Mouse (Mus musculus) lung, embryonic 15.5 days (tissue): ENCODE results near the gene Degs1. TPM values are rescaled to one million over a fixed set of nuclear protein-coding genes. Genes with fewer than 3 reads are reported as not detected.

Source experiments
- ATAC-seq: fragments of 200-750 bp; cut with Nextera tagmentation; 2 replicates; pipeline ENCODE4 v1.8.0; 2017; ENCODE audit warnings: moderate number of reproducible peaks, borderline replicate concordance; ENCODE audit not compliant: low FRiP score, low TSS enrichment; ENCODE audit errors: extremely low read depth
- H3K27ac ChIP-seq: fragments of 300-500 bp; sonication (generic); 2 replicates; pipeline ENCODE4 v1.5.1; 2015; ENCODE audit warnings: moderate library complexity, mild to moderate bottlenecking, inconsistent platforms
- H3K27me3 ChIP-seq: fragments of 300-500 bp; sonication (generic); 2 replicates; pipeline ENCODE4 v1.6.1; 2015; ENCODE audit warnings: inconsistent platforms
- H3K36me3 ChIP-seq: fragments of 300-500 bp; sonication (generic); 2 replicates; pipeline ENCODE4 v1.6.1; 2015; ENCODE audit warnings: inconsistent platforms
- H3K4me1 ChIP-seq: fragments of 300-500 bp; sonication (generic); 2 replicates; pipeline ENCODE4 v1.6.1; 2015; ENCODE audit warnings: inconsistent platforms
- H3K4me2 ChIP-seq: fragments of 300-500 bp; sonication (generic); 2 replicates; pipeline ENCODE4 v1.6.1; 2015; ENCODE audit warnings: inconsistent platforms, mild to moderate bottlenecking, moderate library complexity
- H3K4me3 ChIP-seq: fragments of 300-500 bp; sonication (generic); 2 replicates; pipeline ENCODE4 v1.5.1; 2015; ENCODE audit warnings: mild to moderate bottlenecking, inconsistent platforms
- H3K9ac ChIP-seq: fragments of 300-500 bp; sonication (generic); 2 replicates; pipeline ENCODE4 v1.6.1; 2015; ENCODE audit warnings: inconsistent platforms
- H3K9me3 ChIP-seq: fragments of 300-500 bp; sonication (generic); 2 replicates; pipeline ENCODE4 v1.6.1; 2016; ENCODE audit warnings: inconsistent platforms
- WGBS: fragments of 180-500 bp; shearing (Covaris S2); methylation state at CpG from one replicate; pipeline ENCODE4 v1.1.7; 2015; 5-methylcytosine and 5-hydroxymethylcytosine counted together
- polyA plus RNA-seq: library from polyadenylated mRNA; unstranded; fragments of >200 nt; fragmentation: Nextera tagmentation; extraction: Ambion mirVana; gene quantifications from 2 replicates; pipeline ENCODE4 v1.2.1, GENCODE M21; 2015

Degs1 gene
- 130 and 131 TPM in 2 replicates for polyA plus RNA-seq

DNA sequence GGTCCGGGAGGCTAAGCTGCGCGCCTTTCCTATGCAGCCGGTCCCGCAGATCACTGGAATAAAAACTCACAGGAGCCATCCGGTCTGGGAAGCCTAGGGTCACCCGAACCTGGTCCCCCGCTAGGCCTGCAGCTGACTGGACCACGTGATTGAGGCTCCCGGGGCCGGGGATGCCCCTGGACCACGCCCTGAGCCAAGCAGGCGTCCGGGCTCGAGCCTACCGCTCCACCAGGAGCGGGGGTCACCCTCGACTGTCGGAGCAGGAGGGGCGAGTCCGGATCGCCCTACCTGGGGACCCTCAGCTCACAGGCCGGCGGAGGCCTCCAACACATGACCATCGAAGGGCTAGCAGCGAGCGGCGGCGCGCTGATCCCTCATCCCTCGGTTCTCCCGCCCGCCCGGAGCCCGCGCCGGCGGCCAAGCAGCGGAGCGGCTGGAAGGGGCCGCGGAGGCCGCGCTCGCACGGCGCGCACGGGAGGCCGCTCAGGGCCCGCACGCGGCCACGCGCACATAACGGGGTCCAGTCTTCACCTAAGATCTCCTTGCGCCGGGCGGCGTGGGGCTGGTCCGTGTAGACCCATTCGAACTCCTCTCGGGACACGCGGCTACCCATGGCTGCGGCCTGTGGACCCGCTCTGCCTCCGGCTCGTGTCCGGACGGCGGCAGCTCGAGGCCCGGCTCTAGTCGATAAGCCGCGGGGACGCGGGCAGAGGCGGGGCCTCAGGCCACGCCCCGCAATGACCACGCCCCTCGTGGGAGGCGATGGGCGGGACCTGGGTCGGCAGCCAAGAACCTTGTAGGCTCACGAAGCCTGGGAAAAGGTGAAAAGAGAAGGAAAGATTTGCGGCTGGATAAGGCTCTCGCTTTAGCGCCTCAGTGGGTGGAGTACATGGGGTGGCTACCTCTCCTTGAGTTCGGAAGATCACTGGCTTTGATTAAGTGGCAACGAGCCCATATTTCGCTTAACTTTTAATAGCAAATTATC lies at the start of gene Degs1:
Gene Degs1 (minus strand): TSS at position 714 of the 985 bp plus-strand sequence.
- H3K4me2 ChIP-seq = peak within 1 kb of the TSS; percentile 84
- peaks cover 23% of the 10 kb centered on the region for H3K4me1 ChIP-seq
- no peaks in the 10 kb centered on the region for H3K9me3 ChIP-seq
- peak; percentile 94 for ATAC-seq
- H3K36me3 ChIP-seq = peaks cover 19% of the 10 kb centered on the region
- H3K9ac ChIP-seq = peak within 1 kb of the TSS; percentile 82
- peak within 1 kb of the TSS; percentile 74 for H3K4me3 ChIP-seq
- H3K27ac ChIP-seq = peak within 1 kb of the TSS; percentile 81
- no peaks in the 10 kb centered on the region for H3K27me3 ChIP-seq
- under 1% methylated on average over 94 of the region's 94 CpGs for WGBS

DNA sequence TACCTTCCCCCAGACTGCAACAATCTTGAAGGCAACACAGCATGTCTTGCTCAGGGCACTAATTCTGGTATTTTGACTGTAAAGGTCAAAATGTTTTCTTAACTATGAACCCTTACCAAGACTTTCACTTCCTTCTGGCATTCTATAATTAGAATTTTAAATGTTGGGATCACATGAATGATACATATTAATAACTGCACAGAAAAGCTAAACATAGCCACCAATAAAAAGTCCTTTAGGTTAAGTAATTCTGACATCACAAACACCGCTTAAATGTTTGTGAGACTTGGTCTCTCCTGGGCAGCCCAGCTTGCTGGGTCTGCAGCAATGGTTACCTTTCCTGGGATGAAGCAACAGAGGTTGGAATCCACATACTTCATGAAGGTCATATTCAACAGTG lies 43.3 kb upstream of the Degs1 start:
- Histone ChIP-seq H3K4me3 (no peak overlapping the region), H3K4me1 (no peaks in the 10 kb centered on the region), H3K9ac (no peak overlapping the region), H3K9me3 (no peaks in the 10 kb centered on the region), H3K4me2 (no peak overlapping the region), H3K36me3 (peaks cover 66% of the 10 kb centered on the region), H3K27me3 (no peaks in the 10 kb centered on the region), H3K27ac (no peak overlapping the region)
- ATAC-seq = no peak
- WGBS = 90% methylated on average over 1 of the region's 1 CpGs

DNA sequence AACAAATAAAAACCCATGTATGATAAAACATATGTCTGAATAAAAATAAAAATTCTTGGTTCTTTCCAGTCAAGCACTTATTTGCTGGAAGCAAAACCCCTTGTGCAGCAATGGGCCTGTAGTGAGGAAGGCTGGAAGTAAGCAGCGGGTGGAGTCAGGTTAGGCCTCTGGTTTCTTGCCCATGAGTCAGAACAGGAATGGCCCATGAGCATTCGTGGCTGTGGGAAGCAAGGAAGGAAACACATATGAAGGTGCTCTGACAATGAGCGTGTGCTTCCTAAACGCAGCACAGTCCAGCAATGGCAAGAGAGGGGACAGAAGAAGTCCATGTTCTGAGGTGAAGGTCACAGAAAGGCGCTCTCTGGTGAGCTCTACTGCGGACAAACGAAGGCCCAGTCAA lies 41.9 kb upstream of the Degs1 start:
- H3K4me2 ChIP-seq = no peak overlapping the region
- H3K27ac ChIP-seq = no peak overlapping the region
- peaks cover 71% of the 10 kb centered on the region for H3K36me3 ChIP-seq
- H3K9me3 ChIP-seq = no peaks in the 10 kb centered on the region
- H3K9ac ChIP-seq = no peak overlapping the region
- no peak for ATAC-seq
- no peaks in the 10 kb centered on the region for H3K27me3 ChIP-seq
- WGBS = 91% methylated on average over 7 of the region's 7 CpGs
- no peaks in the 10 kb centered on the region for H3K4me1 ChIP-seq
- no peak overlapping the region for H3K4me3 ChIP-seq

DNA sequence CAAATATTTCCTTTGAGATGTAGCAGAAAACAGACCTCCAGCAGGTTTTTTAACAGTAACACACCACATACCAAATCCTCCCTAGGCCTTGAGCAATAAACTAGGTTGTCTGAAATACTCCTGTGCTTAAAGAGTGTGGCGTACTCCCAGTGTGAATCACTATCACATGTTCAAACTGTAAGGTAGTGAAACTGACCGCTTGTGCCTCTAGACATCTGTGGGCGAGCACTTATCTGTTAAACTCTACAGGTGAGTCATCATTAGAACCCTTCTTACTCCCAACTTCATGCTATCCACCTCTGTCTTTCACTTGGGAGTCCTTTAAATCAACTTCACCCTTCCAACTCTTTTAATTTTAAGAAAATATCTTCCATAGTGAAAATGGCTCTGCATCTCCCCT lies 40.5 kb upstream of the Degs1 start:
- no peak overlapping the region for H3K27ac ChIP-seq
- H3K4me2 ChIP-seq = no peak overlapping the region
- no peak overlapping the region for H3K4me3 ChIP-seq
- ATAC-seq = no peak
- 91% methylated on average over 3 of the region's 3 CpGs for WGBS
- H3K4me1 ChIP-seq = no peaks in the 10 kb centered on the region
- no peaks in the 10 kb centered on the region for H3K27me3 ChIP-seq
- peaks cover 72% of the 10 kb centered on the region for H3K36me3 ChIP-seq
- H3K9ac ChIP-seq = no peak overlapping the region
- H3K9me3 ChIP-seq = no peaks in the 10 kb centered on the region

DNA sequence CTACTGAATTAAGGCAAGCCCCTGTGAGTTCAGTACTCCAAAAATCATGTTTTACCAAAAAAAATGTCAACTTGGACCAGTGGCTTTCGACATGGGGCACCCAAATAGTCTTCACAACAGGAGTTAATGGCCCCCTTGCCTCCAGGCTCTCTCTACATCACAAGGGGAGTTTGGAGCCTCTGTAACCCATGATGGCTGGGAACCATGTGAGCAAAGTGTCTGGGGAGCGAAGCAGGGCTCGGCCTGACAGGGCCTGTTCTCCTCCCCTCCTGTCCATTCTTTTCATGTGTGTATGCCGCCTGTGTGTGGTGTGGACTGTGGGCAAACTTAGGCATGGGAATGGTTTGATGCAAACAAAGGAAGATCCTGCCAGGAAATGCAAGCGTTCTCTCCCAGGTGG lies 31.6 kb upstream of the Degs1 start:
- Histone ChIP-seq H3K27me3 (no peaks in the 10 kb centered on the region), H3K36me3 (peaks cover 54% of the 10 kb centered on the region), H3K9me3 (no peaks in the 10 kb centered on the region), H3K4me1 (no peaks in the 10 kb centered on the region), H3K4me3 (no peak overlapping the region), H3K9ac (no peak overlapping the region), H3K27ac (no peak overlapping the region), H3K4me2 (no peak overlapping the region)
- ATAC-seq = no peak
- 94% methylated on average over 5 of the region's 5 CpGs for WGBS

DNA sequence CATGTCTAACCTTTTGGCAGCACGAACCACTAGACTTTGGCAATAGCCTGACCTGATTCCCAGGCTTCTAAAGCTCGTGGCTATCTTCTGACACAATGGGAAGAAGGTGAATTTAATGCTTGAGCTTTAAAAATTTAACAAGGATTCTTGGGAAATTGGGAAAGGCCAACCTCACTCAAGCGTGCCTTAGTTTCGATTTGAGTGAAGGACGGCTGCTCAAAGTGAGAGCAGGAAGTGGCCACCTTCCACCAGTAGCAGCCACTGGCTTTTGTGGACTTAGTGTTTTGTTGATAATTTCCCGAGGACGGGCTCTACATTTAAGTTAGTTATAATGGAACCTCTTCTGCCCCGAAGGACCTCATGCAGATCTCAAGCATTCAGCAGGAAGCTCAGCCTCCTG lies 30.6 kb upstream of the Degs1 start:
- H3K9me3 ChIP-seq = no peaks in the 10 kb centered on the region
- no peak overlapping the region for H3K4me3 ChIP-seq
- no peak overlapping the region for H3K27ac ChIP-seq
- WGBS = 89% methylated on average over 8 of the region's 8 CpGs
- H3K4me1 ChIP-seq = no peaks in the 10 kb centered on the region
- H3K27me3 ChIP-seq = no peaks in the 10 kb centered on the region
- H3K4me2 ChIP-seq = no peak overlapping the region
- peaks cover 47% of the 10 kb centered on the region for H3K36me3 ChIP-seq
- no peak for ATAC-seq
- H3K9ac ChIP-seq = no peak overlapping the region

DNA sequence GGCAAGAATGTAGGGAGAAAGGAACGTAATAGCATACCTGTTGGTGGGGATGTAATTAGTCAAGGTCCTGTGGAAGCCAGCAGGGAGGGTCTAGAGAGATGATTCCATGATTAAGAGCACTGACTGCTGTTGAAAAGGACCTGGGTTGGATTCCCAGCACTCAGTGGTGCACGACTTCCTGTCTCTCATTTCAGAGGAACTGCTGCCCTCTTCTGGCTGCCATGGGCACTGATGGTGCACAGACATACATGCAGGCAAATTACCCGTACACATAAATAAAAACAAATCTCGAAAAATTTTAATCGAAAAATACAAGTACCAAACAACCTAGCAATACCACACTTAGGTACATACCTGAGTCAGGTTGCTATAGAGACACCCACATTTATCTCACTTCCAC lies 28.8 kb upstream of the Degs1 start:
- Histone ChIP-seq H3K9me3 (no peaks in the 10 kb centered on the region), H3K27ac (no peak overlapping the region), H3K36me3 (peaks cover 29% of the 10 kb centered on the region), H3K27me3 (no peaks in the 10 kb centered on the region), H3K4me3 (no peak overlapping the region), H3K4me1 (no peaks in the 10 kb centered on the region), H3K9ac (no peak overlapping the region), H3K4me2 (no peak overlapping the region)
- ATAC-seq = no peak
- WGBS = 95% methylated on average over 5 of the region's 5 CpGs

DNA sequence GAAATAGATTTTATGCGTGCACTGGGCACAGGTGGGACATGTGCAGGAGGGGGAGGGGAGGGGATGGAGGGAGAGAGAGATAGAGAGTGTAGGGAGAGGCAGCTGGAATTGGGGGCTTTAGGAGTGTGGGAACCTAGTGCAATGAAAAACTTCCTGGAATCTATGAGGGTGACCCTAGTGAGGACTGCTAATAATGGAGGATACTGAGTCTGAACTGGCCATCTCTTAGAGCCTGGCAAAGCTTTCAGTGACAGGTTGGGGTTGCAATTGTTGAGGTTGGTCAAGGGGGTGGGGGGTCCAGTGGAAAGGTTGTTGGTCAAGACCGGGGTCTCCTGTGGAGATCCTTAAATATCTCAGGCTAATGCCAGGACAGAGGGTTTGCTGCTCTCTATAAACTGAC lies 27.7 kb upstream of the Degs1 start:
- Histone ChIP-seq H3K36me3 (peaks cover 21% of the 10 kb centered on the region), H3K4me3 (no peak overlapping the region), H3K4me2 (no peak overlapping the region), H3K27ac (no peak overlapping the region), H3K9me3 (no peaks in the 10 kb centered on the region), H3K4me1 (no peaks in the 10 kb centered on the region), H3K9ac (no peak overlapping the region), H3K27me3 (no peaks in the 10 kb centered on the region)
- 71% methylated on average over 2 of the region's 2 CpGs for WGBS
- no peak for ATAC-seq

DNA sequence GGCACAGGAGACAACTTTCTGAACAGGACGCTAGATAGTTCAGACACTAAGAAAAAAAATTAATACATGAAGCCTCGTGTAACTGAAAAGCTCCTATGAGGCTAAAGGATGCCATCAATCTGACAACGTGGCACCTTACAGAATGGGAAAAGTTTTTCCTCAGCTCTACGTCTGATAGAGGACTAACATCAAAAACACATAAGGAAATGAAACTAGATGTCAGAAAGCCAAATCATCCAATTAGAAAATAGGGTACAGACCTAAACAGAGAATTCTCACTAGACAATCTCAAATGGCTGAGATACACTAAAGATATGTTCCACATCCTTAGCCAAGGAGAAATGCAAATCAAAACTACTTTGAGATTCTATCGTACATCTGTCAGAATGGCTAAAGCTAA lies 26.8 kb upstream of the Degs1 start:
- Histone ChIP-seq H3K4me3 (no peak overlapping the region), H3K4me2 (no peak overlapping the region), H3K9me3 (no peaks in the 10 kb centered on the region), H3K27me3 (no peaks in the 10 kb centered on the region), H3K36me3 (peaks cover 12% of the 10 kb centered on the region), H3K27ac (no peak overlapping the region), H3K4me1 (no peaks in the 10 kb centered on the region), H3K9ac (no peak overlapping the region)
- no peak for ATAC-seq
- WGBS = 67% methylated on average over 5 of the region's 5 CpGs

DNA sequence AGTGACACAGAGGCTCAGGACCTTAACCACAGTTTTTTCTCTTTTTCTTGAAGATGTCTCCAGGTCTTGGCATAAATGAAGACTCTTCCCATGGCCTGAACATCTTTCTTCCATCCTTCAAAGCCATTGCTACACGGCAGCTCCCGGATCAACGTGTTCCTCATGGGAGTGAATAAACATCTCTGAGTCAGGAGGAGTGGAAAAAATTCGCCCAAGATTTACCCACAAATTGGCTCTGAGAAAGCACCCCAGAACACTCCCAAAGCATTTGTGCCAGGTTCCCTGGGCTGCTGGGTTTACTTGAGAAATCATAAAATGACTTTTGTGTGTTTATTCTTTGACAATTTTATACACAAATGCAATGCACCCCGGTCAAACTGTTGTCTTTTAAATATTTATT lies 20.3 kb upstream of the Degs1 start:
- Histone ChIP-seq H3K36me3 (no peaks in the 10 kb centered on the region), H3K9ac (no peak overlapping the region), H3K27me3 (no peaks in the 10 kb centered on the region), H3K4me3 (no peak overlapping the region), H3K27ac (no peak overlapping the region), H3K9me3 (no peaks in the 10 kb centered on the region), H3K4me1 (no peaks in the 10 kb centered on the region), H3K4me2 (no peak overlapping the region)
- 81% methylated on average over 5 of the region's 5 CpGs for WGBS
- ATAC-seq = no peak

DNA sequence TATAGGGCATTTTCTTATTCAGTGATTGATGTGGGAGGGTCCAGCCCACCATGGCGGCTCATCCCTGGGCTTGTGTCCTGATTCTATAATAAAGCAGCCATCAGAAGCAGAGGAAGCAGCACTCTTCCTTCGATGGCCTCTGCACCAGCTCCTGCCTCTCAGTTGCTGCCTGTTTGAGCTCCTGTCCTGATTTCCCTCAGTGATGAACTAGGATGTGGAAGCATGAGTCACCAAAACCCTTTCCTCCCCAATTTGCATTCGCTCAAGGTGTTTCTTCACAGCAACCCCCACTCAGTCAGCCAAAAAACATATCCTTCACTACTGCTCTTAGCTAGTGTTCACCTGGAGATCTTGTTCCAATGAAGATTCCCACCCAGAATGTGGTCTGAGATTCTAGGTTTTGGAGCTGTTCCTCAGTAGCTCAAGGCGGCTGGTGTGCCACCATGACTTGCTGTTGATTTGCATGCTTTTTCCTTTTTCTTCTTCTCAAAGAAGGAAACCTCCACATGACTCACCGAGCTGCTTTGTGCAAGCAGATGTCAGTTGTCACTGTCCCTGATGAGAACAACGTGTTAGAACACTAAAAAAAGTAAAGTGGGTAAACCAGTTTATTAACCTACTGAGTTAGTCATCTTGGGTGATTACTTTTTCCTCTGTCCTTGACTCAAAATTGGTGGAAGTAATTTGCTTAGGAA lies 19.7 kb upstream of the Degs1 start:
- no peak overlapping the region for H3K27ac ChIP-seq
- H3K9ac ChIP-seq = no peak overlapping the region
- H3K9me3 ChIP-seq = no peaks in the 10 kb centered on the region
- 77% methylated on average over 6 of the region's 6 CpGs for WGBS
- H3K36me3 ChIP-seq = no peaks in the 10 kb centered on the region
- no peak for ATAC-seq
- no peaks in the 10 kb centered on the region for H3K27me3 ChIP-seq
- no peak overlapping the region for H3K4me3 ChIP-seq
- H3K4me1 ChIP-seq = no peaks in the 10 kb centered on the region
- H3K4me2 ChIP-seq = no peak overlapping the region

DNA sequence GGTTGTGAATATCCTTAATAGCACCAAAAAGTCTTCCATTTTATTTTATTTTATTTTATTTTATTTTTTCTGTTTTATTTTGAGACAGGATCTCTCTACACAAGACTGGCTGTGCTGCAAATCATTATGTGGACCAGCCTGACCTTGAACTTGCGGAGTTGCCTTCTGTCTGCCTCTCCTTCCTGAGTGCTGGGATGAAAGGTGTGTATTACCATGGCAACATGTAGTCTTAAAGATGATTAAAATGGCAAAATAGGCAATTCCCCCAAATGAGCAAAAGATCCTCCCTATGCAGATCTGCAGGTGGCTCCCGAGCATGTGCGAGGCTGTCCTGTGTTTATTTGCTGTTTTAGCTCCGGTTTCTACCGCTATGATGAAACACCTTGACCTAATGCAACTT lies 15.2 kb upstream of the Degs1 start:
- Histone ChIP-seq H3K4me3 (no peak overlapping the region), H3K9me3 (no peaks in the 10 kb centered on the region), H3K27me3 (no peaks in the 10 kb centered on the region), H3K4me1 (no peaks in the 10 kb centered on the region), H3K4me2 (no peak overlapping the region), H3K9ac (no peak overlapping the region), H3K27ac (no peak overlapping the region), H3K36me3 (no peaks in the 10 kb centered on the region)
- ATAC-seq = no peak
- WGBS = 92% methylated on average over 5 of the region's 5 CpGs
